Mouse (Mus musculus): ENCODE data around the gene Slc5a2. TPM values are rescaled to one million over a fixed set of nuclear protein-coding genes. Genes with fewer than 3 reads are reported as not detected.

Gene Slc5a2
- not detected in 2 replicates for polyA plus RNA-seq (2015; fragmentation: Nextera tagmentation; extraction: Ambion mirVana)

DNA sequence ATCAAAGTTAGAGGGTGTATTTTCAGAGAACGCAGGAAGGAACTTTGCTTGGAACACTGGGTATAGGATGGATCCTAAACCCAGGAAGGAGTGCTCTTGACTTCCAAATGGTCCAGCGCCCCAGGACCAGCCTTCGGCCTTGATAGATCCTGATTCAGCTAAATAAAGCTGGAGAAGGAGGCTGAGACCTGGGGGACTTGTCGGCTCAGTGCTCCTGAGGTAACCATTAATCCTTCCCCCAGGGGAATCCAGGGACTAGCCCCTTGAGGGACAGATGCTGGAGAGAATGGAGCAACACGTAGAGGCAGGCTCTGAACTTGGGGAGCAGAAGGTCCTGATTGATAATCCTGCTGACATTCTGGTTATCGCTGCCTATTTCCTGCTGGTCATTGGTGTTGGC, at the start of gene Slc5a2:
Gene Slc5a2 (plus strand): TSS at position 247 of the 400 bp plus-strand sequence.
- no peak for ATAC-seq
- Histone ChIP-seq H3K9me3 (replicated peaks) (no peaks in the 10 kb centered on the region), H3K4me2 (no peak within 1 kb of the TSS), H3K9ac (no peak within 1 kb of the TSS), H3K4me3 (no peak within 1 kb of the TSS), H3K36me3 (ENCODE audit: poor library complexity, severe bottlenecking) (no peaks in the 10 kb centered on the region), H3K27ac (no peak within 1 kb of the TSS), H3K4me1 (no peaks in the 10 kb centered on the region), H3K27me3 (no peaks in the 10 kb centered on the region)
- 85% methylated on average over 6 of the region's 6 CpGs for WGBS

DNA sequence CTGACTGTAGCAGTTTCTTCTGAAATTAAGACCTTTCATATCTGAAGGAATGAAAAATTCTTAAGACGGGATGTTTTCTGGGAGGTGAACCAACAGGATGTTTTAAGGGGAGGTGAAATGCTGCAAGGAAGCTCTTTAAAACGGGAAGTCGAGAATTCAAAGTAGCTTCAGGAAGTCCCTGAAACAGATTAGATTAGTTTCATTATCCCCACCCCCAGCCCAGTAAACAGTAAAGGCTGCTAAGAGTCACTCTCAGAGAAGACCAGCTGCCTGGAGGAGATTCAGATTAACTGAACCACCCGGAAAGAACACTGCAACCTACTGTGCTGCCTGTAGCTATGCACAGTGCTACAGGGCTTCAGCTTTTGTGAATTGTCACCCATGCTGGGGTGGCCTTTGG, 45.5 kb upstream of the Slc5a2 start:
- H3K4me1 ChIP-seq, result no peaks in the 10 kb centered on the region

GRCm38 (mm10) chr7:128220936-128221335, 44.5 kb upstream of the Slc5a2 start:
- Histone ChIP-seq H3K27ac (no peak overlapping the region), H3K9me3 (replicated peaks) (no peaks in the 10 kb centered on the region; the same call in 1 of the 2 replicates), H3K4me2 (no peak overlapping the region), H3K4me3 (no peak overlapping the region), H3K27me3 (no peaks in the 10 kb centered on the region), H3K36me3 (ENCODE audit: poor library complexity, severe bottlenecking) (no peaks in the 10 kb centered on the region), H3K4me1 (no peaks in the 10 kb centered on the region), H3K9ac (no peak overlapping the region)
- ATAC-seq, result no peak
- WGBS, result 89% methylated on average over 3 of the region's 3 CpGs

More for the DNA sequence above, 45.5 kb upstream of the Slc5a2 start:
- H3K4me3 ChIP-seq, result no peak overlapping the region
- no peak overlapping the region for H3K27ac ChIP-seq
- no peaks in the 10 kb centered on the region for H3K27me3 ChIP-seq
- 89% methylated on average over 4 of the region's 4 CpGs for WGBS
- no peaks in the 10 kb centered on the region for H3K36me3 ChIP-seq (ENCODE audit: poor library complexity, severe bottlenecking)
- no peaks in the 10 kb centered on the region; the same call in 1 of the 2 replicates for H3K9me3 ChIP-seq (replicated peaks)
- no peak for ATAC-seq
- H3K4me2 ChIP-seq, result no peak overlapping the region
- H3K9ac ChIP-seq, result no peak overlapping the region

DNA sequence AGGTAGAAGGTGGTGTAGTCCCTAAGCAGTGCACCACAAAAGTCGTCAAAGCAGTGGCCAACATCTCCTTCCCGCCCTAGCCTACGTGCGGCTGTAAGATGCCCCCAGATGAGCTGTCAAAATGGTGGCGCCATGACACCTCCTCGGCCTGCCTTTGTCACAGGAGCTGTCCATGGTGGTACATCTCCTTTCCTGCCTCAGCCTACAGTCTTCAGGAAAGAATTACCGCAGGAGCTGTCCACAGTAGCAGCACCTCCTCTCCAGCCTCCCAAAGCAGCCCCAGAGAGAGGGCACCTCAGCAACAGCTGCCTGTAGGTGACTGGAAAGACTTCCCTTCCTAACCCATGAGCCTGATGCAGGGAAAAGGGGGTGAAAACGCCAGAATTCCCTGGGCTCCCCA, 33.7 kb upstream of the Slc5a2 start:
- no peak for ATAC-seq
- Histone ChIP-seq H3K27me3 (no peaks in the 10 kb centered on the region), H3K27ac (no peak overlapping the region), H3K9me3 (replicated peaks) (no peaks in the 10 kb centered on the region), H3K4me2 (no peak overlapping the region), H3K36me3 (ENCODE audit: poor library complexity, severe bottlenecking) (no peaks in the 10 kb centered on the region), H3K4me3 (no peak overlapping the region), H3K4me1 (peaks cover 3% of the 10 kb centered on the region), H3K9ac (no peak overlapping the region)
- WGBS, result 43% methylated on average over 8 of the region's 8 CpGs

GRCm38 (mm10) chr7:128234796-128235195, 30.7 kb upstream of the Slc5a2 start:
- H3K9ac ChIP-seq, result no peak overlapping the region
- ATAC-seq, result no peak
- no peak overlapping the region for H3K27ac ChIP-seq
- no peak overlapping the region for H3K4me3 ChIP-seq
- H3K4me1 ChIP-seq, result peaks cover 17% of the 10 kb centered on the region
- no peaks in the 10 kb centered on the region for H3K9me3 ChIP-seq (replicated peaks)
- WGBS, result 95% methylated on average over 2 of the region's 2 CpGs
- peaks cover 1% of the 10 kb centered on the region for H3K36me3 ChIP-seq (ENCODE audit: poor library complexity, severe bottlenecking)
- no peak overlapping the region for H3K4me2 ChIP-seq
- no peaks in the 10 kb centered on the region for H3K27me3 ChIP-seq

DNA sequence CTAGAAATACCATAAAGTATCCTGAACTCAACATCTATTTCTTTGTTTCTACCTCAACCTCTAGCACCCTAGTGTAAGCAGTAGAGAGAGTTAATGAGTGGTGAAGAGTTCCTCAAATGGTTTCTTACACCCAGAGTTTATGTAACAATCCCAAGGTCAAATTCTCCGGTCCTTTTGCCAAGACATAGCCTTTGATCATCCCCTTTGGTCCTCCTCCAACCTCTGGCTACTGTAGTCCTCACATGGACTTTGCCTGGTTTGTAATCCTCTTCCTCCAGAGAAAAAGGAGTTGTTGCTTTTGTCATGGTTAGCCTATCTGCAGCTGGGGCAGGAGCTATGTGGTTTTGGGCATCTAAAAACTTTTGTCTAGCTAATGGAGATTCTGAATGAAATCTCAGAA, 30.0 kb upstream of the Slc5a2 start:
- no peak overlapping the region for H3K4me2 ChIP-seq
- no peak overlapping the region for H3K27ac ChIP-seq
- H3K27me3 ChIP-seq, result no peaks in the 10 kb centered on the region
- peaks cover 8% of the 10 kb centered on the region for H3K36me3 ChIP-seq (ENCODE audit: poor library complexity, severe bottlenecking)
- WGBS, result 100% methylated on average over 1 of the region's 1 CpGs
- H3K9me3 ChIP-seq (replicated peaks), result no peaks in the 10 kb centered on the region
- H3K4me1 ChIP-seq, result peaks cover 17% of the 10 kb centered on the region
- ATAC-seq, result no peak
- no peak overlapping the region for H3K9ac ChIP-seq
- H3K4me3 ChIP-seq, result no peak overlapping the region

GRCm38 (mm10) chr7:128236426-128236825, 29.0 kb upstream of the Slc5a2 start:
- no peak for ATAC-seq
- H3K36me3 ChIP-seq (ENCODE audit: poor library complexity, severe bottlenecking), result peaks cover 17% of the 10 kb centered on the region
- H3K4me2 ChIP-seq, result peak overlapping the region; percentile 85; the same call in 1 of the 2 replicates
- H3K27me3 ChIP-seq, result no peaks in the 10 kb centered on the region
- peaks cover 17% of the 10 kb centered on the region for H3K4me1 ChIP-seq
- peak overlapping the region; percentile 70; the same call in 1 of the 2 replicates for H3K4me3 ChIP-seq
- 94% methylated on average over 13 of the region's 13 CpGs for WGBS
- no peaks in the 10 kb centered on the region for H3K9me3 ChIP-seq (replicated peaks)
- H3K27ac ChIP-seq, result no peak overlapping the region
- no peak overlapping the region for H3K9ac ChIP-seq

GRCm38 (mm10) chr7:128236856-128237592, 28.4 kb upstream of the Slc5a2 start, which contains the start of gene Armc5:
Armc5 (plus strand) TSS chr7:128237342.
- Histone ChIP-seq H3K9me3 (replicated peaks) (no peaks in the 10 kb centered on the region), H3K4me2 (peak within 1 kb of the TSS; percentile 85), H3K27ac (peak within 1 kb of the TSS; percentile 95), H3K4me1 (peaks cover 17% of the 10 kb centered on the region), H3K4me3 (peak within 1 kb of the TSS; percentile 70), H3K36me3 (ENCODE audit: poor library complexity, severe bottlenecking) (peaks cover 23% of the 10 kb centered on the region), H3K27me3 (no peaks in the 10 kb centered on the region), H3K9ac (peak within 1 kb of the TSS; percentile 75)
- peak; percentile 39 for ATAC-seq
- 26% methylated on average over 37 of the region's 37 CpGs for WGBS

DNA sequence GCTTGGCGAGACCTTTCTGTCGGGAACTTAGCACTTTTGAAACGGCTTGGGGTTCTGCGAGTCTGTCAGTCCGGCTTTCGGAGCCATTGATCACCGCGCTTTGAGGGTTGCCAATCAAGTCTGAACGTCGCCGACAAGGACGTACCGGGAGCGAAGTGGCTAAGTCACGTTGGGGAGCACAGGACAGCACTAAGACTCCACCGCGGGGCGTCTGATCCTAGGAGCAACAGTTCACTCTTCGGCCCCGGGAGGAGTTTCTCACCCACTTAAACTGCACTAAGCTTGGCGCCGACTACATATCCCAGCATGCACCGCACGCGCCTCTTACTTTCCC, 27.9 kb upstream of the Slc5a2 start:
- peaks cover 17% of the 10 kb centered on the region for H3K4me1 ChIP-seq
- H3K9me3 ChIP-seq (replicated peaks), result no peaks in the 10 kb centered on the region
- no peak for ATAC-seq
- WGBS, result under 1% methylated on average over 25 of the region's 25 CpGs
- peak overlapping the region; percentile 75 for H3K9ac ChIP-seq
- peak overlapping the region; percentile 95 for H3K27ac ChIP-seq
- no peaks in the 10 kb centered on the region for H3K27me3 ChIP-seq
- peaks cover 28% of the 10 kb centered on the region for H3K36me3 ChIP-seq (ENCODE audit: poor library complexity, severe bottlenecking)
- peak overlapping the region; percentile 85 for H3K4me2 ChIP-seq
- H3K4me3 ChIP-seq, result peak overlapping the region; percentile 70

- no peaks in the 10 kb centered on the region for H3K9me3 ChIP-seq (replicated peaks)
- peak; percentile 93 for ATAC-seq
- peak within 1 kb of the TSS; percentile 75 for H3K9ac ChIP-seq
- H3K36me3 ChIP-seq (ENCODE audit: poor library complexity, severe bottlenecking), result peaks cover 33% of the 10 kb centered on the region
- H3K27me3 ChIP-seq, result no peaks in the 10 kb centered on the region
- H3K4me2 ChIP-seq, result peak within 1 kb of the TSS; percentile 85
- peak within 1 kb of the TSS; percentile 95 for H3K27ac ChIP-seq
- H3K4me1 ChIP-seq, result peaks cover 17% of the 10 kb centered on the region
- WGBS, result under 1% methylated on average over 68 of the region's 72 CpGs
- peak within 1 kb of the TSS; percentile 70 for H3K4me3 ChIP-seq
Measured at GRCm38 (mm10) chr7:128237927-128238778, 27.3 kb upstream of the Slc5a2 start, which contains the start of gene 9130023H24Rik. 9130023H24Rik (minus strand) TSS chr7:128238031.

- Histone ChIP-seq H3K9ac (no peak overlapping the region), H3K4me2 (peak overlapping the region; percentile 52), H3K4me3 (peak overlapping the region; percentile 70), H3K27me3 (no peaks in the 10 kb centered on the region), H3K36me3 (ENCODE audit: poor library complexity, severe bottlenecking) (peaks cover 37% of the 10 kb centered on the region), H3K9me3 (replicated peaks) (no peaks in the 10 kb centered on the region), H3K4me1 (peaks cover 17% of the 10 kb centered on the region), H3K27ac (peak overlapping the region; percentile 63; the same call in 1 of the 2 replicates)
- ATAC-seq, result no peak
- WGBS, result 19% methylated on average over 4 of the region's 4 CpGs
Measured at GRCm38 (mm10) chr7:128238991-128239390, 26.5 kb upstream of the Slc5a2 start.

All from forebrain, embryonic 13.5 days (tissue).